Mouse (Mus musculus): Measurements from ENCODE around the gene Slc25a40.

The Slc25a40 gene

GRCm38 (mm10) chr5:8422157-8422931 is at the start of gene Slc25a40, which contains the start of gene Dbf4:
Gene Slc25a40, plus strand, starts transcription at chr5:8422850.
Gene Dbf4, minus strand, starts transcription at chr5:8422716.
- DNase-seq (ENCODE audit: low read depth, low spot score) = peak; percentile 95

- no peak for DNase-seq (ENCODE audit: low read depth, low spot score)
These were observed 49.2 kb upstream of the Slc25a40 start for GRCm38 (mm10) chr5:8373415-8373814.

GRCm38 (mm10) chr5:8374297-8374906 is 48.2 kb upstream of the Slc25a40 start:
- DNase-seq (ENCODE audit: low read depth, low spot score) = no peak

GRCm38 (mm10) chr5:8393891-8394583 is 28.6 kb upstream of the Slc25a40 start:
- no peak for DNase-seq (ENCODE audit: low read depth, low spot score)

- no peak for DNase-seq (ENCODE audit: low read depth, low spot score)
These were observed 24.9 kb upstream of the Slc25a40 start for GRCm38 (mm10) chr5:8397587-8398249.

GRCm38 (mm10) chr5:8408746-8409145 is 13.9 kb upstream of the Slc25a40 start:
- DNase-seq (ENCODE audit: low read depth, low spot score) = no peak

GRCm38 (mm10) chr5:8416683-8417413 is 5.8 kb upstream of the Slc25a40 start:
- DNase-seq (ENCODE audit: low read depth, low spot score) = peak; percentile 15

GRCm38 (mm10) chr5:8417443-8417842 is 5.2 kb upstream of the Slc25a40 start:
- peak; percentile 70 for DNase-seq (ENCODE audit: low read depth, low spot score)

- DNase-seq (ENCODE audit: low read depth, low spot score) = no peak
These were observed 1.2 kb upstream of the Slc25a40 start for GRCm38 (mm10) chr5:8421424-8421823.

GRCm38 (mm10) chr5:8422932-8423928 is 580 bp downstream of the Slc25a40 start:
- peak; percentile 21 for DNase-seq (ENCODE audit: low read depth, low spot score)

- DNase-seq (ENCODE audit: low read depth, low spot score) = peak; percentile 96
These were observed 1.5 kb downstream of the Slc25a40 start for GRCm38 (mm10) chr5:8424116-8424515.

- no peak for DNase-seq (ENCODE audit: low read depth, low spot score)
These were observed 3.2 kb downstream of the Slc25a40 start for GRCm38 (mm10) chr5:8425899-8426298.

- no peak for DNase-seq (ENCODE audit: low read depth, low spot score)
These were observed 15.0 kb downstream of the Slc25a40 start for GRCm38 (mm10) chr5:8437481-8438156.

GRCm38 (mm10) chr5:8439095-8439494 is 16.4 kb downstream of the Slc25a40 start:
- DNase-seq (ENCODE audit: low read depth, low spot score) = no peak

GRCm38 (mm10) chr5:8455565-8455964 is 32.9 kb downstream of the Slc25a40 start:
- DNase-seq (ENCODE audit: low read depth, low spot score) = no peak

- DNase-seq (ENCODE audit: low read depth, low spot score) = no peak
These were observed 33.9 kb downstream of the Slc25a40 start for GRCm38 (mm10) chr5:8456561-8456960.

GRCm38 (mm10) chr5:8487989-8488700 is 65.5 kb downstream of the Slc25a40 start:
- no peak for DNase-seq (ENCODE audit: low read depth, low spot score)

GRCm38 (mm10) chr5:8488701-8489297 is 66.1 kb downstream of the Slc25a40 start:
- DNase-seq (ENCODE audit: low read depth, low spot score) = peak; percentile 18
